Mouse (Mus musculus) left cerebral cortex, postnatal 36 days (tissue): Measurements from ENCODE around the gene Usp22. TPM values are rescaled to one million over a fixed set of nuclear protein-coding genes. Genes with fewer than 3 reads are reported as not detected.

Source experiments
- DNase-seq, 2 experiments: peaks; one replicate each; pipeline ENCODE4 v3.0.0; 2021 to 2022; ENCODE audit warnings: low spot score in 2 of 2, mixed read lengths in 1 of 2
- intact Hi-C: fragments of 180-260 bp; cut with DNase I; formaldehyde crosslinking; loops from one replicate; pipeline ENCODE4 v1.15.1; 2025
- total RNA-seq, 2 experiments: library from RNA; stranded (reverse); gene quantifications; 2 replicates each; pipeline ENCODE4 v1.2.3; 2021

Usp22 gene
- total RNA-seq, 2 experiments from 2014 or later = 203 to 226 TPM

- DNase-seq = no peak
- intact Hi-C loops = no loop called here
Measured at GRCm38 (mm10) chr11:61112323-61112995, 62.4 kb downstream of the Usp22 start.

- no peak for DNase-seq
- intact Hi-C loops = no loop called here
Measured at GRCm38 (mm10) chr11:61111472-61111871, 63.4 kb downstream of the Usp22 start.

- intact Hi-C loops = no loop called here
- DNase-seq = no peak
Measured at GRCm38 (mm10) chr11:61110928-61111327, 63.9 kb downstream of the Usp22 start.

- no peak for DNase-seq
- intact Hi-C loops = no loop called here
Measured at GRCm38 (mm10) chr11:61110113-61110512, 64.7 kb downstream of the Usp22 start.

GRCm38 (mm10) chr11:61109707-61110106, 65.1 kb downstream of the Usp22 start:
- DNase-seq = no peak
- intact Hi-C loops = no loop called here

GRCm38 (mm10) chr11:61108911-61109361, 65.9 kb downstream of the Usp22 start:
- no peak for DNase-seq
- intact Hi-C loops = no loop called here

GRCm38 (mm10) chr11:61104241-61104901, 70.5 kb downstream of the Usp22 start:
- intact Hi-C loops = loop anchor here (2.0 kb wide), 1 partner anchor 306 kb away; no protein-coding TSS in a partner anchor
- peak; percentile 78 to 80 for DNase-seq

GRCm38 (mm10) chr11:61102397-61103339, 72.2 kb downstream of the Usp22 start:
- intact Hi-C loops = no loop called here
- no peak for DNase-seq

Other genes starting within 250 kb of the Usp22 start
- gene Map2k3, start 243.0 kb downstream of the Usp22 start, total RNA-seq = 10 to 100 TPM; 13.2 to 13.3 TPM
- 10 to 100 TPM; 17.9 to 18.2 TPM for gene Kcnj12, start 152.5 kb downstream of the Usp22 start, total RNA-seq
- gene Tnfrsf13b, start 48.3 kb downstream of the Usp22 start, total RNA-seq = 1 to 10 TPM in 1 of 2 experiments, under 1 TPM in 1; 0.96 to 1.9 TPM
- 1 to 10 TPM in 1 of 2 experiments, under 1 TPM in 1; 0.91 to 3.3 TPM for gene Aldh3a1, start 32.5 kb upstream of the Usp22 start, total RNA-seq
- 10 to 100 TPM; 51.1 to 52.1 TPM for gene Aldh3a2, start 92.4 kb upstream of the Usp22 start, total RNA-seq
- gene Slc47a2, start 167.8 kb upstream of the Usp22 start, total RNA-seq = not detected
- 1 to 10 TPM in 1 of 2 experiments, under 1 TPM in 1; 0.99 to 1.9 TPM for gene Slc47a1, start 203.3 kb upstream of the Usp22 start, total RNA-seq